Mouse (Mus musculus) adipocyte (in vitro differentiated cells): ENCODE data around the gene Gc.

Experiments
- DNase-seq: peaks from one replicate; pipeline ENCODE4 v3.0.0-alpha.2; 2016; ENCODE audit warnings: low spot score

The Gc gene

DNA sequence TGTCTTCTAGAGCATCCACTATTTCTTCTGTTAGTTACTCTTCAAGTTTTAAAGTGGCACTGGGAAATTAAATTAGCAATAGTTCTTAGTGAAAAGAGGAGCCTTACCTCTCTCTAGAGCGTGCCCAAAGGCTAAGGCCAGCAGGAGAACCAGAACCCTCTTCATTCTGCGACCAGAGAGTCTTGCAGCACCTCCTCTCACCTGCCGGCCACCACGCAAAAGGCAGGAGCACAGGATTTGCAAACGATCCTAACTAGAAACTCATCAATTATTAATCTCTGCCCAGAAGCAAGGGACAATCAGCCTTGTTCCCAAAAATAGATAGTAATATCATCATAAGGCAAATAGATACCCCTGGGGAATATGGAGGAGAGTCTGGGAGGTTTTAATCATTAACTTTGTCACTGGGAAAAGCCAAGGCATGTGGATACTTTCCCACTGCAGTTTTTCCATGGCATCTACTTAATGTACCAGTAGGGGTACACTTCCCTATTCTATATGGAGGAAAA, at the start of gene Gc:
Gene Gc, minus strand, starts transcription at position 345 of the 509 bp plus-strand sequence.
- DNase-seq: no peak

- DNase-seq: no peak
These were observed 42.5 kb upstream of the Gc start for GRCm38 (mm10) chr5:89500182-89500581.

- no peak for DNase-seq
These were observed 34.9 kb upstream of the Gc start for GRCm38 (mm10) chr5:89492560-89492959.

- no peak for DNase-seq
These were observed 12.8 kb upstream of the Gc start for GRCm38 (mm10) chr5:89470483-89470882.

DNA sequence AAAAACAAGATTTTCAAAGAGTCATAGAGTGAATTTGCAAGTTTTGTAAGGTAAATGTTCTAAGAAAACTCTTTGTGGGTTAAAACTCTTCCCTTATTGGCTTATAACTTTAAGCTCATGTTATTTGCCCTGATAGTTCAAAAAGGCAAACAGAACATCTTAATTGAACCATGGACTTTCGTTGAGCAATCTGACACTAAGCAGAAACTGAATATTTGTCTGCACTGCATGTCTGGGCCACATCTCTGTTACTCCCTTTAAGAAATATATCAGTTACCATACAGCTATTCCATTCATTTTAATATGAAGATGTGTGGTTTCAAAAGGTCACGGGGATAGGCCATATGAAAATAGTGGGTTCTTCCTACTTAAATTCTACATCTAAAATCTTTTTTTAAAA, 10.2 kb upstream of the Gc start:
- no peak for DNase-seq

DNA sequence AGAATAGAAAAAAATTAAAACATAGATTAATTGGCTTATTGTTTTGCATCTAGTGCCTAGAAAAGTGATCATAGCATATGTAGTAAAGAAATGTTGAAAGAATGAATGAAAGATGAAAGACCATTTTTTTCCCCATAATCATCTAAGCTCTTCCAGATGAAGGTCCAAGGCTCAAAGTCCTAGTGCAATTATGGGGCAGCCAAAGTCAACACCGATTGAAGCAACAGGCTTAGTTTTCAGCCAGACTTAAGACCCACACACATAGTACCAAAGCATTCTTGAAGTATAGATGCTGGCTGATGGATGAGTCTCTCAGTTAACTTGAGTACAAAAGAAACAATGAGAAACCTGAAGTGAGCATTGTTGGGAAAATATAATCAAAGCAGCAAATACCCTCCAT, 9.3 kb upstream of the Gc start:
- DNase-seq: no peak

GRCm38 (mm10) chr5:89466275-89466674, 8.6 kb upstream of the Gc start:
- no peak for DNase-seq

- DNase-seq: no peak
These were observed 4.1 kb upstream of the Gc start for GRCm38 (mm10) chr5:89461817-89462216.

GRCm38 (mm10) chr5:89459591-89459990, 1.9 kb upstream of the Gc start:
- DNase-seq: peak; percentile 28

DNA sequence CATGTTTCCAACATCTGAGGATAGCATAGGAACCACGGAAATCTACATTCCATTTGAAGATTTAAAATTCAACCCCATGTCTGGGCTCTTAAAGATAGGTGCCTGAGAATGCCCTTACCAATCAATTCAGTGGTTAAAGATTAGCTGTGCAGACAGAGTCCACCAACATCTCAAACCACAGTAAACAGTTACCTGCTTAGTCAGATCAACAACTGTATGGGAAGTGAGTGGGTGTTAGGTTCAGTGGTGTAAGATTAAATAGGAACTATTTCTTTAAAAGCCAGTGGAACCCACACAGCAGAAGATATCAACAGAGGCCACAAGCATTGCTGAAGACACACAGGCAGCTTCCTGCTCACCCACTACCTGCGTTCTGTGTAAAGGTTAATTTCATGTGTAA, 1.3 kb upstream of the Gc start:
- DNase-seq: no peak

- DNase-seq: no peak
These were observed 2.2 kb downstream of the Gc start for GRCm38 (mm10) chr5:89455526-89455925.

DNA sequence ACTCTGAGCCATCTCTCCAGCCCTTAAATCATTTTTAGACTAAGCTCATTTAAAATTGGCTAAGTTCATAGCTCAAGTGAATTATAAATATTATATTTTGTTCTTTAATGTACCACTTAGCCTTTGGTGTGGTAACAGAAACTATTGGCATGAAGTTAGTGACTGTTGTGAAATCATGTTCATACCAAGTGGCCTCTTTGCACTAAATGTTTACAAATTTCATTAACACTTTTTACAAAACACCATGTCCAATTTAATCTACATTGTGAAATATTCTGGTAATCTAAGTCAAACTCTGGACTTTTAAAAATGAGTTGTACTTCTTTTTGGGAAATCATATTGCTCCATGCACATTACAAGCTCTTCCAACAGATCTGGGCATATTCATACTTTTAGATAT, 6.9 kb downstream of the Gc start:
- no peak for DNase-seq

- DNase-seq: no peak
These were observed 8.4 kb downstream of the Gc start for GRCm38 (mm10) chr5:89449325-89449724.

GRCm38 (mm10) chr5:89447978-89448377, 9.7 kb downstream of the Gc start:
- DNase-seq: no peak

- no peak for DNase-seq
These were observed 13.3 kb downstream of the Gc start for GRCm38 (mm10) chr5:89444360-89444759.

GRCm38 (mm10) chr5:89411536-89411935, 46.2 kb downstream of the Gc start:
- no peak for DNase-seq

GRCm38 (mm10) chr5:89407376-89408082, 50.2 kb downstream of the Gc start:
- DNase-seq: no peak

DNA sequence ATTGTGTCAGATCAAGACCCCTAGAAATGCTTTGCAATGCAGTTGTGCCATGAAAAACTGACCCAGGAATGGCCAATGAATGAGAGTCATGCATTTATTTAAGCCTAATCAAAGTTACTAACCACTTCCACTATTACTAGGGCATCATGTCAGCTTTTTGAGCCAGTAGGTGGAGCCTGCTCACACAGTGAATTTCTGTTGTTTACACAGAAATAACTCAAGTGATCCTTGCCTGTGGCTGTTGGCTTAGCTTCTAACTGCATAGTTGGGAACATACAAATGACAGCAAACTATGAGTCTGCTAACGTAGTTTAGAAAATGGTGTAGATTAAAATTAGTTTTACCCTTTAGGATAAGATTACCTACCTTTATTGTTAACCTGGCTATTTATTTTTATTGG, 52.6 kb downstream of the Gc start:
- no peak for DNase-seq

- DNase-seq: no peak
These were observed 67.3 kb downstream of the Gc start for GRCm38 (mm10) chr5:89390405-89390804.

GRCm38 (mm10) chr5:89384204-89384603, 73.5 kb downstream of the Gc start:
- peak; percentile 57 for DNase-seq

DNA sequence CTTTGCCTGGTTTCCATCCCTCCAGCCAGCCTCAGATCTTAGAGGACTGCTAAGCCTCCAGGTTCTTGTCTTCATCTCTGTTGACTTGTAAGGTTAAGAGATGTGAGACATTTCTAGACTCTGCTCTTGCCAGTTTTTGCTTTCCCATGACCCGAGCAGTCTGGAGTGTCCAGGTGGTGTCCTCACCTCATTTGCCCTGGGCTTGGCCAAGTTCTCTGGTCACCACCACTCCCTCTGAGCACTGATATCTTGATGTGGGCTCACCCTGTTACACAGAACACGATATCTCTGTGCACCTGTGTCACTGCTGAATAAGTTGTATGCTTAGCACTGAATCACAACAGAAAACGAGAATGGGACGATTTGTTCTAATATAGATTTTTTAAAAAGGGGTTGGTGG, 76.4 kb downstream of the Gc start:
- no peak for DNase-seq

GRCm38 (mm10) chr5:89370140-89370539, 87.6 kb downstream of the Gc start:
- no peak for DNase-seq

GRCm38 (mm10) chr5:89368045-89368743, 89.5 kb downstream of the Gc start:
- no peak for DNase-seq
